Mouse (Mus musculus): ENCODE measurements around the gene Surf2. TPM values are rescaled to one million over a fixed set of nuclear protein-coding genes. Genes with fewer than 3 reads are reported as not detected.
"Not testable (repeated sequence)": the region's sequence is repeated elsewhere in the genome, so short reads cannot be mapped to it uniquely, and the experiment has no call there.

The Surf2 gene
- polyA plus RNA-seq (2015; fragmentation: Nextera tagmentation; extraction: Ambion mirVana): 56.6 and 58.4 TPM in 2 replicates

GRCm38 (mm10) chr2:26915927-26916728 is at the start of gene Surf2, which contains the start of gene Surf1:
TSS of gene Surf2 (plus strand) at chr2:26916367.
TSS of gene Surf1 (minus strand) at chr2:26916530.
- H3K9ac ChIP-seq (replicated peaks): peak within 1 kb of the TSS; percentile 86
- peaks cover 53% of the 10 kb centered on the region for H3K4me1 ChIP-seq
- WGBS: 2% methylated on average over 47 of the region's 47 CpGs
- no peaks in the 10 kb centered on the region for H3K9me3 ChIP-seq (replicated peaks)
- ATAC-seq (ENCODE audit: low FRiP score): peak; percentile 81
- H3K27ac ChIP-seq (replicated peaks): peak within 1 kb of the TSS; percentile 86
- H3K27me3 ChIP-seq (replicated peaks): no peaks in the 10 kb centered on the region
- H3K4me2 ChIP-seq: peak within 1 kb of the TSS; percentile 97
- H3K36me3 ChIP-seq: peaks cover 58% of the 10 kb centered on the region
- H3K4me3 ChIP-seq (replicated peaks): peak within 1 kb of the TSS; percentile 65

- no peaks in the 10 kb centered on the region for H3K9me3 ChIP-seq (replicated peaks)
- ATAC-seq (ENCODE audit: low FRiP score): no peak
- no peak overlapping the region for H3K4me3 ChIP-seq (replicated peaks)
- H3K9ac ChIP-seq (replicated peaks): no peak overlapping the region
- H3K27ac ChIP-seq (replicated peaks): no peak overlapping the region
- H3K4me1 ChIP-seq: no peaks in the 10 kb centered on the region
- H3K36me3 ChIP-seq: no peaks in the 10 kb centered on the region
- H3K4me2 ChIP-seq: no peak overlapping the region
- no peaks in the 10 kb centered on the region for H3K27me3 ChIP-seq (replicated peaks)
- 69% methylated on average over 6 of the region's 6 CpGs for WGBS
These were observed 45.5 kb upstream of the Surf2 start for GRCm38 (mm10) chr2:26870666-26871065.

GRCm38 (mm10) chr2:26878571-26878970 is 37.6 kb upstream of the Surf2 start:
- H3K9me3 ChIP-seq (replicated peaks): peaks cover under 1% of the 10 kb centered on the region; the same call in 1 of the 2 replicates
- H3K4me3 ChIP-seq (replicated peaks): no peak overlapping the region
- H3K36me3 ChIP-seq: no peaks in the 10 kb centered on the region
- no peak overlapping the region for H3K27ac ChIP-seq (replicated peaks)
- no peak overlapping the region for H3K4me2 ChIP-seq
- ATAC-seq (ENCODE audit: low FRiP score): no peak
- no peaks in the 10 kb centered on the region for H3K27me3 ChIP-seq (replicated peaks)
- H3K4me1 ChIP-seq: no peaks in the 10 kb centered on the region
- H3K9ac ChIP-seq (replicated peaks): no peak overlapping the region

GRCm38 (mm10) chr2:26885541-26885940 is 30.6 kb upstream of the Surf2 start:
- H3K9ac ChIP-seq (replicated peaks); ATAC-seq (ENCODE audit: low FRiP score); H3K27me3 ChIP-seq (replicated peaks); H3K27ac ChIP-seq (replicated peaks); H3K4me3 ChIP-seq (replicated peaks); H3K4me2 ChIP-seq; H3K4me1 ChIP-seq: not testable (repeated sequence)
- 83% methylated on average over 2 of the region's 2 CpGs for WGBS
- peaks cover 11% of the 10 kb centered on the region for H3K9me3 ChIP-seq (replicated peaks)
- H3K36me3 ChIP-seq: peaks cover 22% of the 10 kb centered on the region

GRCm38 (mm10) chr2:26886170-26886569 is 30.0 kb upstream of the Surf2 start:
- H3K27me3 ChIP-seq (replicated peaks); H3K4me3 ChIP-seq (replicated peaks); H3K27ac ChIP-seq (replicated peaks); ATAC-seq (ENCODE audit: low FRiP score); H3K4me1 ChIP-seq; H3K4me2 ChIP-seq; H3K9ac ChIP-seq (replicated peaks): not testable (repeated sequence)
- Histone ChIP-seq H3K36me3 (peaks cover 27% of the 10 kb centered on the region), H3K9me3 (replicated peaks) (peaks cover 11% of the 10 kb centered on the region)
- 58% methylated on average over 4 of the region's 4 CpGs for WGBS

- no peak overlapping the region for H3K4me3 ChIP-seq (replicated peaks)
- no peak overlapping the region for H3K9ac ChIP-seq (replicated peaks)
- H3K36me3 ChIP-seq: peaks cover 87% of the 10 kb centered on the region
- no peaks in the 10 kb centered on the region for H3K9me3 ChIP-seq (replicated peaks)
- H3K27ac ChIP-seq (replicated peaks): no peak overlapping the region
- no peaks in the 10 kb centered on the region for H3K27me3 ChIP-seq (replicated peaks)
- no peak for ATAC-seq (ENCODE audit: low FRiP score)
- H3K4me1 ChIP-seq: peaks cover 5% of the 10 kb centered on the region; the same call in 1 of the 2 replicates
- H3K4me2 ChIP-seq: no peak overlapping the region
- WGBS: 95% methylated on average over 4 of the region's 4 CpGs
These were observed 20.3 kb upstream of the Surf2 start for GRCm38 (mm10) chr2:26895898-26896297.

- H3K9me3 ChIP-seq (replicated peaks): no peaks in the 10 kb centered on the region
- no peak for ATAC-seq (ENCODE audit: low FRiP score)
These were observed 15.4 kb upstream of the Surf2 start for GRCm38 (mm10) chr2:26900731-26901130.

GRCm38 (mm10) chr2:26901834-26902400 is 14.2 kb upstream of the Surf2 start:
- no peak for ATAC-seq (ENCODE audit: low FRiP score)
- Histone ChIP-seq H3K4me2 (peak overlapping the region; percentile 74), H3K27me3 (replicated peaks) (no peaks in the 10 kb centered on the region), H3K36me3 (peaks cover 60% of the 10 kb centered on the region), H3K9me3 (replicated peaks) (no peaks in the 10 kb centered on the region), H3K4me3 (replicated peaks) (peak overlapping the region; percentile 84), H3K27ac (replicated peaks) (no peak overlapping the region), H3K4me1 (peaks cover 29% of the 10 kb centered on the region), H3K9ac (replicated peaks) (peak overlapping the region; percentile 76)
- 8% methylated on average over 7 of the region's 7 CpGs for WGBS

More at GRCm38 (mm10) chr2:26900731-26901130, 15.4 kb upstream of the Surf2 start:
- Histone ChIP-seq H3K4me2 (no peak overlapping the region), H3K9ac (replicated peaks) (no peak overlapping the region), H3K4me1 (peaks cover 29% of the 10 kb centered on the region), H3K27ac (replicated peaks) (no peak overlapping the region), H3K36me3 (peaks cover 58% of the 10 kb centered on the region), H3K4me3 (replicated peaks) (no peak overlapping the region), H3K27me3 (replicated peaks) (no peaks in the 10 kb centered on the region)
- WGBS: 79% methylated on average over 1 of the region's 1 CpGs

- peaks cover 60% of the 10 kb centered on the region for H3K36me3 ChIP-seq
- H3K9me3 ChIP-seq (replicated peaks): no peaks in the 10 kb centered on the region
- under 1% methylated on average over 41 of the region's 41 CpGs for WGBS
- peak within 1 kb of the TSS; percentile 89 for H3K27ac ChIP-seq (replicated peaks)
- no peaks in the 10 kb centered on the region for H3K27me3 ChIP-seq (replicated peaks)
- H3K9ac ChIP-seq (replicated peaks): peak within 1 kb of the TSS; percentile 76
- peaks cover 34% of the 10 kb centered on the region for H3K4me1 ChIP-seq
- H3K4me2 ChIP-seq: peak within 1 kb of the TSS; percentile 74
- peak within 1 kb of the TSS; percentile 84 for H3K4me3 ChIP-seq (replicated peaks)
- ATAC-seq (ENCODE audit: low FRiP score): peak; percentile 95
These were observed 13.5 kb upstream of the Surf2 start, which contains the start of gene Surf6 for GRCm38 (mm10) chr2:26902467-26903220. TSS of gene Surf6 (minus strand) at chr2:26902879.

- ATAC-seq (ENCODE audit: low FRiP score): no peak
- Histone ChIP-seq H3K4me2 (peak overlapping the region; percentile 74), H3K4me3 (replicated peaks) (peak overlapping the region; percentile 84), H3K36me3 (peaks cover 60% of the 10 kb centered on the region), H3K9me3 (replicated peaks) (no peaks in the 10 kb centered on the region), H3K27me3 (replicated peaks) (no peaks in the 10 kb centered on the region), H3K27ac (replicated peaks) (peak overlapping the region; percentile 89), H3K4me1 (peaks cover 41% of the 10 kb centered on the region), H3K9ac (replicated peaks) (peak overlapping the region; percentile 76)
- 6% methylated on average over 7 of the region's 7 CpGs for WGBS
These were observed 12.9 kb upstream of the Surf2 start for GRCm38 (mm10) chr2:26903311-26903710.

- Histone ChIP-seq H3K4me1 (peaks cover 51% of the 10 kb centered on the region), H3K9me3 (replicated peaks) (no peaks in the 10 kb centered on the region)
- 98% methylated on average over 2 of the region's 2 CpGs for WGBS
These were observed 10.2 kb upstream of the Surf2 start for GRCm38 (mm10) chr2:26905936-26906335.

More at GRCm38 (mm10) chr2:26905936-26906335, 10.2 kb upstream of the Surf2 start:
- no peaks in the 10 kb centered on the region for H3K27me3 ChIP-seq (replicated peaks)
- H3K36me3 ChIP-seq: peaks cover 42% of the 10 kb centered on the region
- no peak for ATAC-seq (ENCODE audit: low FRiP score)
- no peak overlapping the region for H3K4me3 ChIP-seq (replicated peaks)
- no peak overlapping the region for H3K9ac ChIP-seq (replicated peaks)
- no peak overlapping the region for H3K4me2 ChIP-seq
- no peak overlapping the region for H3K27ac ChIP-seq (replicated peaks)

Data from neural tube, embryonic 15.5 days (tissue).